13 mouse cellular contexts compared by ENCODE assay signal in the genomic region with DNA sequence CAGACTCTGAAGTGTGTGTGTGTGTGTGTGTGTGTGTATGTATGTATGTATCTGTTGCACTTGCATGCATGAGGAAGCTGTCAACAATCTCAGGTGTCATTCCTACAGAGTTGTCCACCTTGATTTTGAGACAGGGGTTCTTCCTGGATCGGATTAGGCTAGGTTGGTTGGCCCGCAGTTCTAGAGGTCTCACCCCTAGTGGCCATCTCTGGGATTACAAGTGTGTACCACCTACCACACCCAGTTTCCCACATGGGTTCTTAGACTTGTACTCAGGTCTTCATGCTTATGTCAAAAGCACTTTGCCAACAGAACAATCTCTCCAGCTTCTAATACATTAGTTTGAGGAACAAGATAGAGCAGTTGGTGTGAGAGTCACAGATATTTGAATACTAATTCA. TPM values are rescaled to one million over a fixed set of nuclear protein-coding genes. Genes with fewer than 3 reads are reported as not detected.
DNase-seq lines count a peak whose midpoint lies in the region; ATAC-seq lines count a peak whose summit lies in the region.
"Had no signal": no experiment of that assay in that cellular context is flagged by ENCODE, and none has a peak within 500 bp of the region (broad histone marks: within the 10 kb centered on the region; RNA-seq: fewer than 3 reads in every experiment).

No protein-coding gene starts in this region.

- no peaks in the 10 kb centered on the region for H3K36me3 ChIP-seq in embryonic facial prominence, embryonic 11.5 days (replicated peaks; ENCODE audit: control insufficient read depth, insufficient read depth, low read depth, low read length)
- H3K36me3 ChIP-seq in embryonic facial prominence, embryonic 10.5 days (replicated peaks), result no peaks in the 10 kb centered on the region
- no peaks in the 10 kb centered on the region for H3K36me3 ChIP-seq in limb, embryonic 10.5 days
- H3K36me3 ChIP-seq: forebrain, embryonic 15.5 days; lung, embryonic 15.5 days had no signal

- H3K4me3 ChIP-seq in embryonic facial prominence, embryonic 11.5 days (ENCODE audit: low read depth, low read length), result no peak overlapping the region
- H3K4me3 ChIP-seq in embryonic facial prominence, embryonic 10.5 days, result no peak overlapping the region
- no peak overlapping the region for H3K4me3 ChIP-seq in limb, embryonic 10.5 days
- H3K4me3 ChIP-seq: forebrain, embryonic 15.5 days; lung, embryonic 15.5 days had no signal

- no peaks in the 10 kb centered on the region for H3K9me3 ChIP-seq in embryonic facial prominence, embryonic 11.5 days (replicated peaks; ENCODE audit: control insufficient read depth, low read length)
- H3K9me3 ChIP-seq in embryonic facial prominence, embryonic 10.5 days, result no peaks in the 10 kb centered on the region
- H3K9me3 ChIP-seq in limb, embryonic 10.5 days (replicated peaks), result no peaks in the 10 kb centered on the region
- H3K9me3 ChIP-seq: forebrain, embryonic 15.5 days; lung, embryonic 15.5 days had no signal

- no peak overlapping the region for H3K4me2 ChIP-seq in embryonic facial prominence, embryonic 11.5 days (ENCODE audit: low read depth, low read length)
- H3K4me2 ChIP-seq: forebrain, embryonic 15.5 days; lung, embryonic 15.5 days had no signal

- H3K4me1 ChIP-seq in embryonic facial prominence, embryonic 11.5 days (ENCODE audit: control insufficient read depth, insufficient read depth, low read length), result no peaks in the 10 kb centered on the region
- H3K4me1 ChIP-seq in embryonic facial prominence, embryonic 10.5 days, result no peaks in the 10 kb centered on the region
- no peaks in the 10 kb centered on the region; the same call in 1 of the 2 replicates for H3K4me1 ChIP-seq in limb, embryonic 10.5 days
- H3K4me1 ChIP-seq: forebrain, embryonic 15.5 days; lung, embryonic 15.5 days had no signal

- intact Hi-C loops in heart, postnatal 10 days (cut with DNase I), result no loop called here

- WGBS in embryonic facial prominence, embryonic 11.5 days, result 74% methylated on average over 2 of the region's 2 CpGs
- WGBS in embryonic facial prominence, embryonic 10.5 days, result 81% methylated on average over 2 of the region's 2 CpGs
- WGBS in limb, embryonic 10.5 days, result 89% methylated on average over 2 of the region's 2 CpGs

- peak; percentile 21 for DNase-seq in embryonic facial prominence, embryonic 11.5 days (ENCODE audit: low spot score)
- no peak for DNase-seq in embryonic facial prominence, embryonic 10.5 days (ENCODE audit: low spot score)
- peak; percentile 41 for DNase-seq in testis, postnatal 10 days (ENCODE audit: low spot score)
- no peak for DNase-seq in testis, postnatal 14 days (ENCODE audit: low spot score)
- peak; percentile 41 for DNase-seq in thymus, postnatal 25 days
- no peak for DNase-seq in heart, postnatal 10 days
- DNase-seq in limb, embryonic 10.5 days (ENCODE audit: low spot score), result no peak
- DNase-seq: adrenal gland, postnatal 36 days had no signal

- H3K9ac ChIP-seq in embryonic facial prominence, embryonic 11.5 days (replicated peaks; ENCODE audit: low read length), result no peak overlapping the region
- H3K9ac ChIP-seq: forebrain, embryonic 15.5 days; lung, embryonic 15.5 days had no signal

- ATAC-seq in embryonic facial prominence, embryonic 11.5 days (replicated peaks; ENCODE audit: insufficient number of reproducible peaks, low FRiP score, low TSS enrichment, low read depth), result no peak
- peak; percentile 58; the same call in 1 of the 2 replicates for ATAC-seq in granulocyte monocyte progenitor cell, adult 5-6 weeks (replicated peaks; ENCODE audit: poor library complexity, severe bottlenecking)
- ATAC-seq: forebrain, embryonic 15.5 days; intestine, embryonic 16.5 days; midbrain, embryonic 16.5 days had no signal

- H3K27me3 ChIP-seq in embryonic facial prominence, embryonic 11.5 days (ENCODE audit: control insufficient read depth, insufficient read depth, low read length), result no peaks in the 10 kb centered on the region
- no peaks in the 10 kb centered on the region for H3K27me3 ChIP-seq in embryonic facial prominence, embryonic 10.5 days (replicated peaks; ENCODE audit: low read depth, poor library complexity, severe bottlenecking)
- no peaks in the 10 kb centered on the region for H3K27me3 ChIP-seq in limb, embryonic 10.5 days (ENCODE audit: low read depth, poor library complexity, severe bottlenecking)
- H3K27me3 ChIP-seq: forebrain, embryonic 15.5 days; lung, embryonic 15.5 days had no signal

- H3K27ac ChIP-seq in embryonic facial prominence, embryonic 11.5 days (replicated peaks; ENCODE audit: low read depth, low read length), result no peak overlapping the region
- H3K27ac ChIP-seq in embryonic facial prominence, embryonic 10.5 days (replicated peaks), result no peak overlapping the region
- no peak overlapping the region for H3K27ac ChIP-seq in limb, embryonic 10.5 days
- H3K27ac ChIP-seq: forebrain, embryonic 15.5 days; lung, embryonic 15.5 days had no signal

RNA-seq across cellular contexts. Expression of a gene that starts 41.9 kb away (rescaled TPM):
- 1.0 and 1.2 TPM in 2 replicates for polyA plus RNA-seq in embryonic facial prominence, embryonic 11.5 days (2014; fragmentation: Nextera tagmentation; extraction: Ambion mirVana)
- 0.57 and 0.81 TPM in 2 replicates for polyA plus RNA-seq in embryonic facial prominence, embryonic 10.5 days (2016; fragmentation: Nextera tagmentation; extraction: Ambion mirVana)
- total RNA-seq in granulocyte monocyte progenitor cell, adult 5-6 weeks (2014; fragmentation: Nextera tagmentation), result 0.49 TPM in 1 of 2 replicates, not detected in the other
- 0.17 TPM in 1 of 2 replicates, not detected in the other for total RNA-seq in granulocyte monocyte progenitor cell, adult 5-6 weeks (2017)
- total RNA-seq in heart, postnatal 10 days (2021), result 1 to 10 TPM; 5.0 to 6.2 TPM
- polyA plus RNA-seq in limb, embryonic 10.5 days (2016; fragmentation: Nextera tagmentation; extraction: Ambion mirVana), result 0.28 and 0.54 TPM in 2 replicates

Comparison
In these comparisons a context has a peak if more than half of its experiments do, and no peak if none do; other contexts are left out.
1. DNase-seq: peak in embryonic facial prominence, embryonic 11.5 days (single experiment), testis, postnatal 10 days (single experiment) and thymus, postnatal 25 days (single experiment); none in embryonic facial prominence, embryonic 10.5 days (single experiment), testis, postnatal 14 days (single experiment), heart, postnatal 10 days (0 of 2) and limb, embryonic 10.5 days (single experiment).